Mouse (Mus musculus) myocyte (in vitro differentiated cells): Measurements from ENCODE around the gene 4930455H04Rik.

Source experiments
- CEBPB ChIP-seq: IDR thresholded peaks from 2 replicates; pipeline ENCODE4 v1.6.1; 2011; ENCODE audit warnings: mild to moderate bottlenecking, moderate library complexity; ENCODE audit not compliant: poor library complexity, insufficient read depth, severe bottlenecking
- E2F4 ChIP-seq: IDR thresholded peaks from one replicate; pipeline ENCODE4 v1.6.1; 2011; ENCODE audit warnings: mild to moderate bottlenecking, control low read depth, moderate library complexity; ENCODE audit not compliant: insufficient read depth
- MAX ChIP-seq: IDR thresholded peaks from one replicate; pipeline ENCODE4 v1.6.1; 2011; ENCODE audit warnings: low read depth, mild to moderate bottlenecking, control low read depth
- MYOD1 ChIP-seq, 3 experiments: IDR thresholded peaks; one replicate each; pipeline ENCODE4 v1.6.1; 2011; ENCODE audit warnings: control low read depth in 2 of 3, low read depth in 2 of 3, mild to moderate bottlenecking in 2 of 3, moderate library complexity in 1 of 3; ENCODE audit not compliant: insufficient read length in 2 of 3, control insufficient read depth in 1 of 3
- MYOG ChIP-seq, 3 experiments: IDR thresholded peaks; one replicate each; pipeline ENCODE4 v1.6.1; 2011; ENCODE audit warnings: control low read depth in 2 of 3, low read depth in 2 of 3, mild to moderate bottlenecking in 2 of 3; ENCODE audit not compliant: insufficient read length in 2 of 3, control insufficient read depth in 1 of 3, insufficient read depth in 1 of 3
- POLR2A ChIP-seq: IDR thresholded peaks from one replicate; pipeline ENCODE4 v1.6.1; 2011; ENCODE audit warnings: low read depth, mild to moderate bottlenecking, control low read depth, moderate library complexity; ENCODE audit not compliant: insufficient read length
- POLR2AphosphoS2 ChIP-seq: IDR thresholded peaks from one replicate; pipeline ENCODE4 v1.6.1; 2011; ENCODE audit warnings: low read depth, control low read depth; ENCODE audit not compliant: insufficient read length
- TCF12 ChIP-seq: IDR thresholded peaks from one replicate; pipeline ENCODE4 v1.6.1; 2011; ENCODE audit warnings: mild to moderate bottlenecking, control low read depth; ENCODE audit not compliant: poor library complexity, insufficient read depth, severe bottlenecking
- USF1 ChIP-seq: IDR thresholded peaks from one replicate; pipeline ENCODE4 v1.6.1; 2011; ENCODE audit warnings: low read depth, mild to moderate bottlenecking, control low read depth, moderate library complexity

GRCm38 (mm10) chr3:116966800-116967199 is 1.3 kb upstream of the 4930455H04Rik start:
- TF ChIP-seq POLR2AphosphoS2 (no peak), MYOD1 (IDR thresholded peaks at IDR 0.05; ENCODE audit: control insufficient read depth in 1 of 3, insufficient read length in 2 of 3, low read depth in 2 of 3) (peak; percentile 46 to 84 (median 48)), POLR2A (no peak), USF1 (no peak), MAX (no peak), TCF12 (peak; percentile 62), E2F4 (no peak), MYOG (IDR thresholded peaks at IDR 0.05; ENCODE audit: control insufficient read depth in 1 of 3, insufficient read depth in 1 of 3, insufficient read length in 2 of 3, low read depth in 2 of 3) (peak in 2 of 3 experiments; percentile 66 to 90), CEBPB (peak; percentile 69)
